Mouse (Mus musculus) WW6 (cell line): Measurements from ENCODE around the gene Lrrc9.

Experiments
- DNase-seq: peaks from one replicate; pipeline ENCODE4 v3.0.0-alpha.2; 2013; ENCODE audit warnings: low read depth, low spot score

Gene Lrrc9

GRCm38 (mm10) chr12:72441839-72442576 lies at the start of gene Lrrc9:
Lrrc9 (plus strand) TSS chr12:72441866.
- DNase-seq = peak; percentile 71

GRCm38 (mm10) chr12:72393046-72393805 lies 48.4 kb upstream of the Lrrc9 start:
- DNase-seq = peak; percentile 47

- no peak for DNase-seq
Observed at GRCm38 (mm10) chr12:72405031-72405430, 36.6 kb upstream of the Lrrc9 start.

GRCm38 (mm10) chr12:72407146-72407545 lies 34.5 kb upstream of the Lrrc9 start:
- no peak for DNase-seq

GRCm38 (mm10) chr12:72407721-72408110 lies 34.0 kb upstream of the Lrrc9 start:
- no peak for DNase-seq

GRCm38 (mm10) chr12:72408111-72408891 lies 33.4 kb upstream of the Lrrc9 start:
- no peak for DNase-seq

GRCm38 (mm10) chr12:72408954-72409353 lies 32.7 kb upstream of the Lrrc9 start, which contains the start of gene Rtn1:
Rtn1 (minus strand) TSS chr12:72409054.
- no peak for DNase-seq

- no peak for DNase-seq
Observed at GRCm38 (mm10) chr12:72417762-72418161, 23.9 kb upstream of the Lrrc9 start.

- no peak for DNase-seq
Observed at GRCm38 (mm10) chr12:72422681-72423080, 19.0 kb upstream of the Lrrc9 start.

- peak; percentile 72 for DNase-seq
Observed at GRCm38 (mm10) chr12:72427722-72428126, 13.9 kb upstream of the Lrrc9 start.

GRCm38 (mm10) chr12:72432209-72432608 lies 9.5 kb upstream of the Lrrc9 start:
- no peak for DNase-seq

GRCm38 (mm10) chr12:72433241-72433865 lies 8.3 kb upstream of the Lrrc9 start:
- DNase-seq = no peak

GRCm38 (mm10) chr12:72437676-72438341 lies 3.9 kb upstream of the Lrrc9 start:
- DNase-seq = no peak

- DNase-seq = no peak
Observed at GRCm38 (mm10) chr12:72438961-72439480, 2.6 kb upstream of the Lrrc9 start.

- no peak for DNase-seq
Observed at GRCm38 (mm10) chr12:72453941-72454340, 12.3 kb downstream of the Lrrc9 start.

GRCm38 (mm10) chr12:72461191-72461893 lies 19.7 kb downstream of the Lrrc9 start:
- DNase-seq = no peak

GRCm38 (mm10) chr12:72461894-72462530 lies 20.3 kb downstream of the Lrrc9 start:
- DNase-seq = peak; percentile 45

- no peak for DNase-seq
Observed at GRCm38 (mm10) chr12:72465826-72466501, 24.3 kb downstream of the Lrrc9 start.

GRCm38 (mm10) chr12:72467269-72467668 lies 25.6 kb downstream of the Lrrc9 start:
- no peak for DNase-seq
